Mouse (Mus musculus) liver, adult 2 months (tissue): ENCODE data around the gene Calhm1. TPM values are rescaled to one million over a fixed set of nuclear protein-coding genes. Genes with fewer than 3 reads are reported as not detected.
A peak's percentile ranks its signal among the peaks of the same experiment; 100 is the strongest.

Experiments used
- DNase-seq: peaks from one replicate; pipeline ENCODE4 v3.0.0-alpha.2; 2011; ENCODE audit warnings: low read depth, low spot score; ENCODE audit errors: extremely low read depth
- H3K27ac ChIP-seq: fragments of 200-500 bp; replicated peaks from 2 replicates; pipeline ENCODE4 v1.5.1; 2012; ENCODE audit warnings: low read depth, mild to moderate bottlenecking, control low read depth, inconsistent platforms, low read length; ENCODE audit not compliant: insufficient read depth
- H3K27me3 ChIP-seq: fragments of 200-500 bp; 2 replicates; pipeline ENCODE4 v1.6.1; 2012; ENCODE audit warnings: mild to moderate bottlenecking, moderate library complexity, low read length, inconsistent platforms; ENCODE audit not compliant: control insufficient read depth, insufficient read depth
- H3K36me3 ChIP-seq: fragments of 200-500 bp; 2 replicates; pipeline ENCODE4 v1.6.1; 2012; ENCODE audit warnings: low read length, inconsistent platforms; ENCODE audit not compliant: control insufficient read depth, insufficient read depth
- H3K4me1 ChIP-seq: fragments of 200-500 bp; 2 replicates; pipeline ENCODE4 v1.6.1; 2011; ENCODE audit warnings: low read length; ENCODE audit not compliant: control insufficient read depth, insufficient read depth
- H3K4me3 ChIP-seq: fragments of 200-500 bp; 2 replicates; pipeline ENCODE4 v1.5.1; 2011; ENCODE audit warnings: low read depth, mild to moderate bottlenecking, control low read depth, low read length, moderate library complexity; ENCODE audit not compliant: insufficient read depth
- H3K79me2 ChIP-seq: fragments of 200-500 bp; 2 replicates; pipeline ENCODE4 v1.6.1; 2012; ENCODE audit warnings: inconsistent platforms, mild to moderate bottlenecking, low read length, moderate library complexity; ENCODE audit not compliant: control insufficient read depth, insufficient read depth
- H3K9ac ChIP-seq: fragments of 200-500 bp; 2 replicates; pipeline ENCODE4 v1.6.1; 2012; ENCODE audit warnings: low read depth, mild to moderate bottlenecking, control low read depth, inconsistent platforms, low read length
- CTCF ChIP-seq: fragments of 200-500 bp; IDR thresholded peaks from 2 replicates; pipeline ENCODE4 v1.5.1; 2011; ENCODE audit warnings: low read depth, low read length, control low read depth
- POLR2A ChIP-seq: fragments of 200-500 bp; IDR thresholded peaks from 2 replicates; pipeline ENCODE4 v1.6.1; 2011; ENCODE audit warnings: low read length, control low read depth; ENCODE audit not compliant: insufficient read depth; ENCODE audit errors: extremely low read depth
- WGBS: fragments of 180-500 bp; shearing (Covaris S2); methylation state at CpG from one replicate; pipeline ENCODE4 v1.1.7; 2018; 5-methylcytosine and 5-hydroxymethylcytosine counted together
- polyA plus RNA-seq: library from polyadenylated mRNA; depleted of rRNA; stranded (reverse); fragments of >200 nt; gene quantifications from 2 replicates; pipeline ENCODE4 v1.2.3, GENCODE M21; 2012
- total RNA-seq: library from RNA; depleted of rRNA; stranded (reverse); fragments of >200 nt; gene quantifications from 2 replicates; pipeline ENCODE4 v1.2.3, GENCODE M21; 2014

Calhm1 gene
- total and polyA plus RNA-seq, 2 experiments: not detected

DNA sequence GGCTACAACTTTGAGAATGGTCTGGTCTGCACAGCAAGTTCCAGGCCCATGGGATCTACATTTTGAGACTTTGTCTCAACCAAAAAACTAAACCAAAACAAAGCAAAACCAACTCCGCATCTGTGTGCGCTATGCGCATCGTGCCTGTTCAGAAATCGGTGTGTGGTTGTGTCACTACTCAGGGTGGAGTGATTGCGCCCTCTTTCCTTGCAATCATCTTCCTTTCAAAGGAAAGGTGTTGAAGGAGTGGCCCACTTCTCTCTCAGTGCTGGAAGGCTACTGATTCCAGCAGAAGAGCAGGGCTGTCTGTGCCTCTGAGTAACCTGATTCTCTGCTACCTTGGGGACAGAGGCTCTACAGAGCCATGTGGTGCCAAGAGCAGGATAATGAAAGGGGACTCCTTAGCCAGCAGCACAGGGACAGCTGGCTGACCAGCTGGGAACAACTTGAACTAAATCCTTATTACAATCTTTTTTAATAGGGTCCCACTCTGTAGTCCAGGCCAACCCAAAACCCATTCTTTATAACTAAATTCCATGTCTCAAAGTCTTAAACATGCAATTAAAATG is 19.2 kb upstream of the Calhm1 start:
- Histone ChIP-seq H3K27me3 (no peaks in the 10 kb centered on the region), H3K9ac (no peak overlapping the region), H3K4me1 (no peaks in the 10 kb centered on the region), H3K36me3 (no peaks in the 10 kb centered on the region), H3K79me2 (no peaks in the 10 kb centered on the region), H3K4me3 (no peak overlapping the region), H3K27ac (no peak overlapping the region)
- WGBS: 97% methylated on average over 6 of the region's 6 CpGs
- TF ChIP-seq CTCF (no peak), POLR2A (no peak)
- DNase-seq: no peak

DNA sequence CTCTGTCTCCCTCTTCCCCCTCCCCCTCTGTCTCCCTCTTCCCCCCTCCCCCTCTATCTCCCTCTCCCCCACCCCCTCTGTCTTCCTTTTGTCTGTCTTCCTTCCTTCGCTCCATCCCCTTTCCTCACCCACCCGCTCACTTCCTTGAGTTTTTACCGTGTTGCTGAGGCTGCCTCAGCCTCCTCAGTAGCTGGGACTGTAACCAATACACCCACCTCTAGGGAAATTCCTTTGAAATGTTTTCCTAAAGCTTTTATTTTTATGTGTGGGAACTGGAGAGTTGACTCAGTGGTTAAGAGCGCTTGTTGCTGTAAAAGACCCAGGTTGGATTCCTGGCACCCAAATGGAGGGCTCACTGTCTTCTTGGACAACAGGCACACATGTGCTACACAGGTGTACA is 17.6 kb upstream of the Calhm1 start:
- H3K9ac ChIP-seq: no peak overlapping the region

DNA sequence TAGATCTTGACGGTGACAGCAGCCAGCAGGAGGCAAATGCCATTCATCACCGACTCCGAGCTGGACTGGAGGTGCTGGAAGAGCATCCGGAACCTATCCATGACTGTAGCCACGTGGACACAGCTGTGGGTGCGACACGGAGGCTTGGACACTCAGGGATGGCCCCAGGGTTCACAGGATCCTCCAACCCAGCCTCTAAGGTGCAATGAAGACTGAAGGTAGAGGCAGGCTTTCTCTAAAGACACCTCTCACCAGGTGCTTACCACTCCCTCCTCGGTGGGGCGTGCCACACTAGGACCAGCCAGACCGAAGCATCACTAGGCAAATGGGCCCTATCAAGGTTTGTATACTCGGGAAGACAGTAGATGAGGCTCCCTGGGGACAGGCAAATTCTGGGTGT is 13.6 kb upstream of the Calhm1 start, which contains the start of gene Calhm3:
Calhm3 (minus strand) TSS at position 101 of the 400 bp plus-strand sequence.
- Histone ChIP-seq H3K36me3 (no peaks in the 10 kb centered on the region), H3K27me3 (no peaks in the 10 kb centered on the region), H3K4me3 (no peak within 1 kb of the TSS), H3K9ac (no peak within 1 kb of the TSS), H3K27ac (no peak within 1 kb of the TSS), H3K79me2 (no peaks in the 10 kb centered on the region), H3K4me1 (no peaks in the 10 kb centered on the region)
- DNase-seq: no peak
- no peak for TF ChIP-seq POLR2A
- no peak for TF ChIP-seq CTCF
- WGBS: 86% methylated on average over 11 of the region's 11 CpGs

More for the DNA sequence above, 17.6 kb upstream of the Calhm1 start:
- no peak for DNase-seq
- H3K36me3 ChIP-seq: no peaks in the 10 kb centered on the region
- no peaks in the 10 kb centered on the region for H3K27me3 ChIP-seq
- no peaks in the 10 kb centered on the region for H3K4me1 ChIP-seq
- TF ChIP-seq POLR2A: no peak
- no peak for TF ChIP-seq CTCF
- H3K4me3 ChIP-seq: no peak overlapping the region
- no peaks in the 10 kb centered on the region for H3K79me2 ChIP-seq
- WGBS: 88% methylated on average over 4 of the region's 4 CpGs
- no peak overlapping the region for H3K27ac ChIP-seq

DNA sequence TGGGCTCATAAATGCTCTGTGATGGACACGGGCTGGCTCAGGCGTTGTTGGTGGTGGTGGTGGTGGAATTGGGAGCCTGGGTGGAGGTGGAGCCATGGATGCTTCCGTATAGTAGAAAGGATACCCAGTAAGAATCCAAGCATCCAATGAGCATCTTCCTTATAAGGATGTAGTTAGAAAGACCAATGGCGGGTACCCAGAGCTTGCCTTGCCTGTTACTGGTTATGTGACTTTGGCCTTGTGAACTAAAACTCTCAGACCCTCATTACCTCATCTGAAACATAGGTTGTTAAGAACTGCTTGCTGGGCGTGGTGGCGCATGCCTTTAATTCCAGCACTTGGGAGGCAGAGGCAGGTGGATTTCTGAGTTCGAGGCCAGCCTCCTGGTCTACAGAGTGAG is 9.7 kb upstream of the Calhm1 start:
- Histone ChIP-seq H3K36me3 (no peaks in the 10 kb centered on the region), H3K79me2 (no peaks in the 10 kb centered on the region), H3K27me3 (no peaks in the 10 kb centered on the region), H3K27ac (no peak overlapping the region), H3K4me1 (peaks cover 6% of the 10 kb centered on the region), H3K4me3 (no peak overlapping the region), H3K9ac (no peak overlapping the region)
- WGBS: 91% methylated on average over 7 of the region's 7 CpGs
- DNase-seq: no peak
- TF ChIP-seq POLR2A (no peak), CTCF (no peak)

DNA sequence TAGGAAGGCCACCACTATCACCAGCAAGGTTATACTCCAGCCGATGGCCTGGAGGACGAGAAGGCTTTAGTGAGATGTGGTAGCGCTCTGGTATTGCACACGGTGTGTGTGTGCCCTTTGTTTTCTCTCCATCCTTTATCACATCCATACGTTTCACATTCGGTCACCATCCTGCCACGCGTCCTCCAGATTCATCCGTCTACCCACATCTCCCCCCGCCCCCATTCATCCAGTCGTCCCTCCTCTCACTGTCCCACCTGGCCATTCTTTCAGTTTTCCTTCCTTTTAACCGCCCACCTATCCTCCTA is 8.0 kb upstream of the Calhm1 start:
- H3K36me3 ChIP-seq: no peaks in the 10 kb centered on the region
- TF ChIP-seq POLR2A: no peak
- no peak for TF ChIP-seq CTCF
- H3K4me1 ChIP-seq: peaks cover 6% of the 10 kb centered on the region
- no peak overlapping the region for H3K4me3 ChIP-seq
- H3K79me2 ChIP-seq: no peaks in the 10 kb centered on the region
- no peak for DNase-seq
- 76% methylated on average over 12 of the region's 12 CpGs for WGBS
- no peak overlapping the region for H3K27ac ChIP-seq
- no peaks in the 10 kb centered on the region for H3K27me3 ChIP-seq
- no peak overlapping the region for H3K9ac ChIP-seq

DNA sequence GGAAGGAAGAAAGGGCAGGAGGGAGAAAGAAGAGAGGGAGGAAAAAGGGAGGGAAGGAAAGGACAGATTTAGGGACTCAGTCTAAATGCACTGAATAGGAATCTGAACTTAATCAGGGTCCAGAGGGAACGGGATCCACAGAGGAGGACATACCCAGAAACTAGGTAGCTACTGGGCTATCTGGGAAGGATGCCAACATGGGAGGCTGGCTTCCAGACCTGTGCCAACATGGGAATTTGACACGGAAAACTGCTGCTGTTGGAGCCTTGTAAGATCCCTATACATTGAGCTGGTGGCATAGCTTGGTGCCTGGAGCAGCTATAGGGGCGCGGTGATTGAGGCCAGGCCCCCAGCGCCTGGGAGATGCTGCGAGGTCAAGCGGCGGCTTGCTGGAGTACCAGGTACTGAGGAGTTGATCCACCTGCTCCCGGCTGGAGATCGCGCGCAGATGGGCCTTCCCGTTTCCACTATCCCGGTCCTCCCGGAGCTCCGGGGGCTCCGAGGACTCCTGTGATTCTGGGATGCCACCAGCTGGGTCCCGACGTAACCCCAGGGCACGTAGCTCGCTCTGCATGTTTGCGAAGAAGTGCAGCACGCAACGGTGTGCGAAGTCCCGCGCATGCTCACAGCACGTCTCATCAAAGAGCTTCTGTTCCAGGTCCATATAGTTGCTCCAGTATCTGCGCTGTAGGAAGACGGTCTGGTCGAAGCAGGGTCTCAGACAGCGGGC is 7.4 kb upstream of the Calhm1 start:
- no peak for TF ChIP-seq CTCF
- TF ChIP-seq POLR2A: no peak
- H3K27me3 ChIP-seq: no peaks in the 10 kb centered on the region

More for the DNA sequence above, 7.4 kb upstream of the Calhm1 start:
- H3K4me1 ChIP-seq: peaks cover 6% of the 10 kb centered on the region
- no peak overlapping the region for H3K9ac ChIP-seq
- no peak overlapping the region for H3K27ac ChIP-seq
- no peaks in the 10 kb centered on the region for H3K79me2 ChIP-seq
- peak; percentile 47 for DNase-seq
- no peaks in the 10 kb centered on the region for H3K36me3 ChIP-seq
- H3K4me3 ChIP-seq: no peak overlapping the region
- whole genome bisulfite sequencing: 22% methylated on average over 32 of the region's 32 CpGs
